Mouse (Mus musculus) neural tube, embryonic 14.5 days (tissue): Measurements from ENCODE around the gene Scgb1b19. TPM values are rescaled to one million over a fixed set of nuclear protein-coding genes. Genes with fewer than 3 reads are reported as not detected.
"Not testable (repeated sequence)": the region's sequence is repeated elsewhere in the genome, so short reads cannot be mapped to it uniquely, and the experiment has no call there.

Experiments used
- ATAC-seq: fragments of 200-750 bp; cut with Nextera tagmentation; 2 replicates; pipeline ENCODE4 v1.8.0; 2017; ENCODE audit warnings: low read depth, mild to moderate bottlenecking, moderate TSS enrichment, moderate library complexity
- H3K27ac ChIP-seq: fragments of 300-500 bp; sonication (generic); 2 replicates; pipeline ENCODE4 v1.5.1; 2014; ENCODE audit warnings: low read depth, mild to moderate bottlenecking, control low read depth, low read length, moderate library complexity, mixed read lengths
- H3K27me3 ChIP-seq: fragments of 300-500 bp; sonication (generic); 2 replicates; pipeline ENCODE4 v1.6.1; 2014; ENCODE audit warnings: low read length; ENCODE audit not compliant: control insufficient read depth, insufficient read depth
- H3K36me3 ChIP-seq: fragments of 300-500 bp; sonication (generic); 2 replicates; pipeline ENCODE4 v1.6.1; 2014; ENCODE audit warnings: low read length, mixed read lengths; ENCODE audit not compliant: control insufficient read depth, insufficient read depth
- H3K4me1 ChIP-seq: fragments of 300-500 bp; sonication (generic); 2 replicates; pipeline ENCODE4 v1.6.1; 2014; ENCODE audit warnings: low read length; ENCODE audit not compliant: control insufficient read depth, insufficient read depth
- H3K4me2 ChIP-seq: fragments of 300-500 bp; sonication (generic); 2 replicates; pipeline ENCODE4 v1.6.1; 2014; ENCODE audit warnings: mild to moderate bottlenecking, low read depth, low read length, control low read depth
- H3K4me3 ChIP-seq: fragments of 300-500 bp; sonication (generic); 2 replicates; pipeline ENCODE4 v1.5.1; 2014; ENCODE audit warnings: low read depth, low read length, control low read depth, mixed read lengths
- H3K9ac ChIP-seq: fragments of 300-500 bp; sonication (generic); replicated peaks from 2 replicates; pipeline ENCODE4 v1.6.1; 2014; ENCODE audit warnings: low read depth, mild to moderate bottlenecking, control low read depth, low read length, mixed read lengths
- H3K9me3 ChIP-seq: fragments of 300-500 bp; sonication (generic); 2 replicates; pipeline ENCODE4 v1.6.1; 2016; ENCODE audit warnings: low read length; ENCODE audit not compliant: control insufficient read depth
- WGBS: fragments of 180-500 bp; shearing (Covaris S2); extraction: QIAGEN DNeasy Blood & Tissue Kit; methylation state at CpG from one replicate; pipeline ENCODE4 v1.1.7; 2014; 5-methylcytosine and 5-hydroxymethylcytosine counted together
- polyA plus RNA-seq: library from polyadenylated mRNA; unstranded; fragments of >200 nt; fragmentation: Nextera tagmentation; extraction: Ambion mirVana; gene quantifications from 2 replicates; pipeline ENCODE4 v1.2.1, GENCODE M21; 2014

The Scgb1b19 gene
- not detected in 2 replicates for polyA plus RNA-seq

- ATAC-seq, H3K27ac ChIP-seq: not testable (repeated sequence)
- WGBS: 80% methylated on average over 2 of the region's 3 CpGs
Observed at GRCm38 (mm10) chr7:33286991-33287390, at the start of gene Scgb1b19. TSS of gene Scgb1b19 (plus strand) at chr7:33287291.

DNA sequence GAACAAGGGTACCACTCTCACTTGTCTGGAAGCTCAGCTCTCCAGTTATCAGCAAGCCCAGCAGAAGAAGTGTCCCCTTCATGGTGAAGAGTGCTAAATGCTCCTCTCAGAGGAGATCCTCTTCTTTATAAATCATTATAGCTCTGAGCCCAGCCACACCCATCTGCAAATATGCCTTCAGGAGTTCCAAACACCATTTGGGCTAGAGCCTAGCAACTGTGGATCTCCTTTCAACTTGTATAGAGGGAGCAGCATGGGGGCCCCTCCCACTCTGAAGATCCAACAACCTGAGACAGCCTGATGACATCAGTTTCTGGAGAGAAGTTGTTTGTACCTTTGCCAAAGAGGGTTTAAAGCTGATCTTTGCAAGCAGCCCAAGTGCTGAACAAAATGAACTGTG, 6.9 kb upstream of the Scgb1b19 start, which contains the start of gene Scgb2b19:
Gene Scgb2b19, minus strand, starts transcription at position 101 of the 400 bp plus-strand sequence.
- not testable (repeated sequence) for H3K4me2 ChIP-seq, H3K4me1 ChIP-seq, H3K9ac ChIP-seq, H3K36me3 ChIP-seq, ATAC-seq, H3K9me3 ChIP-seq, H3K4me3 ChIP-seq, H3K27me3 ChIP-seq, H3K27ac ChIP-seq

More at GRCm38 (mm10) chr7:33286991-33287390, at the start of gene Scgb1b19:
- H3K9me3 ChIP-seq, H3K4me1 ChIP-seq, H3K4me2 ChIP-seq, H3K36me3 ChIP-seq, H3K9ac ChIP-seq, H3K4me3 ChIP-seq, H3K27me3 ChIP-seq: not testable (repeated sequence)

Other genes with a start within 250 kb of the Scgb1b19 start
- not detected in 2 replicates for gene Scgb2b17, start 230.7 kb upstream of the Scgb1b19 start, polyA plus RNA-seq
- gene Scgb1b17, start 223.8 kb upstream of the Scgb1b19 start, polyA plus RNA-seq: not detected in 2 replicates
- not detected in 2 replicates for gene Scgb2b18, start 113.4 kb upstream of the Scgb1b19 start, polyA plus RNA-seq
- gene Scgb1b18, start 101.7 kb upstream of the Scgb1b19 start, polyA plus RNA-seq: not detected in 2 replicates
- not detected in 2 replicates for gene Scgb2b19, start 7.0 kb upstream of the Scgb1b19 start, polyA plus RNA-seq
- gene Scgb2b20, start 79.0 kb downstream of the Scgb1b19 start, polyA plus RNA-seq: not detected in 2 replicates
- gene Scgb1b20, start 85.9 kb downstream of the Scgb1b19 start, polyA plus RNA-seq: not detected in 2 replicates
- not detected in 2 replicates for gene Scgb2b21, start 233.2 kb downstream of the Scgb1b19 start, polyA plus RNA-seq